Mouse (Mus musculus): Measurements from ENCODE around the gene Nol6. TPM values are rescaled to one million over a fixed set of nuclear protein-coding genes. Genes with fewer than 3 reads are reported as not detected.
A peak's percentile ranks its signal among the peaks of the same experiment; 100 is the strongest.

Nol6 gene
- polyA plus RNA-seq, 1 experiment from 2014 or later = 34.8 TPM

DNA sequence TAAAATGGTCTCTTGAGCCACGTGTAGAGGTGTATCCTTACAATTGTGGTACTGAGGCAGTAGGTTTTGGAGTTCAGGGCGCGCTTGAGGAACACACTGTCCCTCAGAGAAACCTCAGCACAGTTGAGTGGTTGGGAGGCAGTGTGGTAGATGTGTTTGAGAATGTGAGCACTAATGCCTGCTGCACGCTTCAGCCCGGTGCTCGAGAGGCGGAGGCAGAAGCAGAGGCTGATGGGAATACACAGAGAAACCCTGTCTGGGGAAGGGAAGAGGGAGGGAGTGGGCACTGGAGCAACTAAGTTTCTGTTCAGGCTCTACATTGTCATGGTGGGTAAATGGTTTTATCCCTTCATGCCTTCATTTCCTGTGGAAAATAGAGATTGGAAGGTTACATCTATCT is 26.9 kb upstream of the Nol6 start:
- Histone ChIP-seq H3K4me1 (ENCODE audit: control insufficient read depth, insufficient read depth, low read length) (no peaks in the 10 kb centered on the region), H3K27ac (ENCODE audit: low read depth, low read length) (no peak overlapping the region), H3K9me3 (ENCODE audit: control insufficient read depth, low read length) (no peaks in the 10 kb centered on the region), H3K36me3 (ENCODE audit: control insufficient read depth, insufficient read depth, low read length) (no peaks in the 10 kb centered on the region), H3K27me3 (ENCODE audit: control insufficient read depth, insufficient read depth, low read length) (no peaks in the 10 kb centered on the region), H3K9ac (replicated peaks; ENCODE audit: low read depth, low read length) (no peak overlapping the region), H3K4me2 (ENCODE audit: low read depth, low read length) (no peak overlapping the region), H3K4me3 (ENCODE audit: low read depth, low read length) (no peak overlapping the region)
- ATAC-seq (ENCODE audit: low read depth) = no peak
- WGBS = 88% methylated on average over 7 of the region's 7 CpGs

DNA sequence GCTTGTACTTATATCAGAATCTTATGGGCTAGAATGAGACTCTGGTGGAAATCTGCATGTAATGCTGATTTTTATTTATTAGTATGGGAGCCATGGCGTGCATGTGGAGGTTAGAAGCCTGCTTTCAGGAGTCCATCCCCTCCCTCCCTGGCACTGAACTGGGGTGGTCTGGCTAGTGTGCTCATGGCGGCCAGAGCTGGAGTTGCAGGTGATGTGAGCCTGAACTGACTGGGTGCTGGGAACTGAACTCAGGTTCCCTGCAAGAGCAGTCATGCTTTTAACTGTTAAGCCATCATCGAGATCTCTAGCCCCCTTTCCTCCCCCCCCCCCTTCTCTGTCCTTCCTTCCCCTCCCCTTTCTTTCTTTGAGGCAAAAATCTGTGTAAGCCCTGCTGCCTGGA is 25.6 kb upstream of the Nol6 start:
- Histone ChIP-seq H3K27ac (ENCODE audit: low read depth, low read length) (no peak overlapping the region), H3K4me3 (ENCODE audit: low read depth, low read length) (no peak overlapping the region), H3K9me3 (ENCODE audit: control insufficient read depth, low read length) (no peaks in the 10 kb centered on the region), H3K9ac (replicated peaks; ENCODE audit: low read depth, low read length) (no peak overlapping the region), H3K36me3 (ENCODE audit: control insufficient read depth, insufficient read depth, low read length) (no peaks in the 10 kb centered on the region), H3K4me1 (ENCODE audit: control insufficient read depth, insufficient read depth, low read length) (no peaks in the 10 kb centered on the region), H3K4me2 (ENCODE audit: low read depth, low read length) (no peak overlapping the region), H3K27me3 (ENCODE audit: control insufficient read depth, insufficient read depth, low read length) (no peaks in the 10 kb centered on the region)
- WGBS = 77% methylated on average over 3 of the region's 3 CpGs
- no peak for ATAC-seq (ENCODE audit: low read depth)

DNA sequence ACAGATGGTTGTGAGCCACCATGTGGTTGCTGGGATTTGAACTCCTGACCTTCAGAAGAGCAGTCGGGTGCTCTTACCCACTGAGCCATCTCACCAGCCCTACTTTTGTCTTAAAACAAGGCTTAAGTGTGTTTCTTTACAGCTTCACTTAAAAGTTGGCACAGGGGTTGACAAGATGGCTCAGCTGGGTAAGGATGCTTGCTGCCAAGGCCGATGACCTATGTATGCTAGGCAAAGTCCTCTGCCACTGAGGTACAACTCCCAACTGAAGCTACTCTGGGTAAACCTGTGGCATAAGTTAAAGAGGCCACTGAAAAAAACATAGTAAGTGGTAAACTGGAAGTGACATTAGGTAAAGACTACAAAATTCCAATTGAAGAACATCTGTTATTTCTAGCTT is 18.3 kb upstream of the Nol6 start:
- no peak overlapping the region for H3K27ac ChIP-seq (ENCODE audit: low read depth, low read length)
- no peak for ATAC-seq (ENCODE audit: low read depth)
- whole genome bisulfite sequencing = 88% methylated on average over 2 of the region's 2 CpGs
- no peak overlapping the region for H3K9ac ChIP-seq (replicated peaks; ENCODE audit: low read depth, low read length)
- no peak overlapping the region for H3K4me3 ChIP-seq (ENCODE audit: low read depth, low read length)
- H3K4me1 ChIP-seq (ENCODE audit: control insufficient read depth, insufficient read depth, low read length) = peaks cover 13% of the 10 kb centered on the region; the same call in 1 of the 2 replicates
- no peaks in the 10 kb centered on the region for H3K27me3 ChIP-seq (ENCODE audit: control insufficient read depth, insufficient read depth, low read length)
- no peaks in the 10 kb centered on the region for H3K9me3 ChIP-seq (ENCODE audit: control insufficient read depth, low read length)
- H3K4me2 ChIP-seq (ENCODE audit: low read depth, low read length) = no peak overlapping the region
- H3K36me3 ChIP-seq (ENCODE audit: control insufficient read depth, insufficient read depth, low read length) = no peaks in the 10 kb centered on the region

- H3K4me3 ChIP-seq (ENCODE audit: low read depth, low read length) = no peak overlapping the region
- no peak overlapping the region for H3K9ac ChIP-seq (replicated peaks; ENCODE audit: low read depth, low read length)
- H3K27me3 ChIP-seq (ENCODE audit: control insufficient read depth, insufficient read depth, low read length) = no peaks in the 10 kb centered on the region
- 90% methylated on average over 6 of the region's 6 CpGs for WGBS
- H3K27ac ChIP-seq (ENCODE audit: low read depth, low read length) = no peak overlapping the region
- no peaks in the 10 kb centered on the region for H3K9me3 ChIP-seq (ENCODE audit: control insufficient read depth, low read length)
- no peak for ATAC-seq (ENCODE audit: low read depth)
- H3K36me3 ChIP-seq (ENCODE audit: control insufficient read depth, insufficient read depth, low read length) = no peaks in the 10 kb centered on the region
- H3K4me1 ChIP-seq (ENCODE audit: control insufficient read depth, insufficient read depth, low read length) = peaks cover 16% of the 10 kb centered on the region; the same call in 1 of the 2 replicates
- no peak overlapping the region for H3K4me2 ChIP-seq (ENCODE audit: low read depth, low read length)
Measured at GRCm38 (mm10) chr4:41140174-41140875, 16.1 kb upstream of the Nol6 start.

- H3K27me3 ChIP-seq (ENCODE audit: control insufficient read depth, insufficient read depth, low read length) = no peaks in the 10 kb centered on the region
- H3K4me1 ChIP-seq (ENCODE audit: control insufficient read depth, insufficient read depth, low read length) = peaks cover 17% of the 10 kb centered on the region
- H3K27ac ChIP-seq (ENCODE audit: low read depth, low read length) = peak overlapping the region; percentile 99
- H3K36me3 ChIP-seq (ENCODE audit: control insufficient read depth, insufficient read depth, low read length) = no peaks in the 10 kb centered on the region
- under 1% methylated on average over 8 of the region's 8 CpGs for WGBS
- no peak for ATAC-seq (ENCODE audit: low read depth)
- peak overlapping the region; percentile 61 for H3K4me2 ChIP-seq (ENCODE audit: low read depth, low read length)
- H3K9me3 ChIP-seq (ENCODE audit: control insufficient read depth, low read length) = no peaks in the 10 kb centered on the region
- H3K4me3 ChIP-seq (ENCODE audit: low read depth, low read length) = peak overlapping the region; percentile 97
- peak overlapping the region; percentile 99 for H3K9ac ChIP-seq (replicated peaks; ENCODE audit: low read depth, low read length)
Measured at GRCm38 (mm10) chr4:41136811-41137210, 12.6 kb upstream of the Nol6 start.

GRCm38 (mm10) chr4:41136454-41136805 is 12.2 kb upstream of the Nol6 start:
- WGBS = 2% methylated on average over 4 of the region's 4 CpGs
- peak overlapping the region; percentile 97 for H3K4me3 ChIP-seq (ENCODE audit: low read depth, low read length)
- peak overlapping the region; percentile 99 for H3K27ac ChIP-seq (ENCODE audit: low read depth, low read length)
- H3K4me2 ChIP-seq (ENCODE audit: low read depth, low read length) = peak overlapping the region; percentile 61
- no peaks in the 10 kb centered on the region for H3K36me3 ChIP-seq (ENCODE audit: control insufficient read depth, insufficient read depth, low read length)
- no peaks in the 10 kb centered on the region for H3K27me3 ChIP-seq (ENCODE audit: control insufficient read depth, insufficient read depth, low read length)
- H3K9ac ChIP-seq (replicated peaks; ENCODE audit: low read depth, low read length) = peak overlapping the region; percentile 99
- ATAC-seq (ENCODE audit: low read depth) = peak; percentile 22
- no peaks in the 10 kb centered on the region for H3K9me3 ChIP-seq (ENCODE audit: control insufficient read depth, low read length)
- peaks cover 17% of the 10 kb centered on the region for H3K4me1 ChIP-seq (ENCODE audit: control insufficient read depth, insufficient read depth, low read length)

DNA sequence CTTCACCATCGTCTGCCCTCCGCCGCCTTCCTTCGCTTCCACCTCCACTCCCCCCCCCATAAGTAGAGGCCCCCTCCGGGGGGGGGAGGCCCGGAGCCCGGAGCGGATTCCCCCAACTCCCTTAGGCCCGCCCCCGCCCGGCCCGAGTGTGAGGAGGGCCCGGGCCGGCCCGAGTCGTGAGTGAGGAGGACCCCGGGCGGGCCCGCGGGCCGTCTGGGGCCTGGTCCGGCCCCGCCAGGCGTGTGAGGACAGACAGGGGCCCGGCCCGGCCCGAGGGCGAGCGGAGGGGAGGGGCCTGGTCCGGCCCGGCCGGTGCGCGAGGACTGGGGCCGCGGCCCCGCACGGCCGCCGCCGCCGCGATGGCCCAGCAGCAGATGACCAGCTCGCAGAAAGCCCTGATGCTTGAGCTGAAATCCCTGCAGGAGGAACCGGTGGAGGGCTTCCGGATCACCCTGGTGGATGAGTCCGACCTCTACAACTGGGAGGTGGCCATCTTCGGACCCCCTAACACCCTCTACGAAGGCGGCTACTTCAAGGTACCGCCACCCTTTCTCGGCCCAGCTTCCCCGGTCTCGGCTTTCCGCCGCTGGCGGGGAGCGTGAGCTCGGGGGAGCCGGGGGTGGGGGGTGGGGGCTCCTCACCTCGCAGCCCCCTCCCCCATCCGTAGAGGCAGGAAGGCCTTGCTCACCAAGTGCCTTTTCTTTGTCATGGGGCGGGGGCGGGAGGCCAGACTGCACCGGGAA is 11.6 kb upstream of the Nol6 start, which contains the start of gene Ube2r2:
Gene Ube2r2 (plus strand): TSS at position 33 of the 743 bp plus-strand sequence.
- Histone ChIP-seq H3K9ac (replicated peaks; ENCODE audit: low read depth, low read length) (peak within 1 kb of the TSS; percentile 99), H3K27ac (ENCODE audit: low read depth, low read length) (peak within 1 kb of the TSS; percentile 99), H3K9me3 (ENCODE audit: control insufficient read depth, low read length) (no peaks in the 10 kb centered on the region), H3K4me3 (ENCODE audit: low read depth, low read length) (peak within 1 kb of the TSS; percentile 97), H3K4me2 (ENCODE audit: low read depth, low read length) (peak within 1 kb of the TSS; percentile 63), H3K36me3 (ENCODE audit: control insufficient read depth, insufficient read depth, low read length) (no peaks in the 10 kb centered on the region), H3K27me3 (ENCODE audit: control insufficient read depth, insufficient read depth, low read length) (no peaks in the 10 kb centered on the region), H3K4me1 (ENCODE audit: control insufficient read depth, insufficient read depth, low read length) (peaks cover 17% of the 10 kb centered on the region)
- peak; percentile 80 for ATAC-seq (ENCODE audit: low read depth)
- WGBS = under 1% methylated on average over 59 of the region's 65 CpGs

DNA sequence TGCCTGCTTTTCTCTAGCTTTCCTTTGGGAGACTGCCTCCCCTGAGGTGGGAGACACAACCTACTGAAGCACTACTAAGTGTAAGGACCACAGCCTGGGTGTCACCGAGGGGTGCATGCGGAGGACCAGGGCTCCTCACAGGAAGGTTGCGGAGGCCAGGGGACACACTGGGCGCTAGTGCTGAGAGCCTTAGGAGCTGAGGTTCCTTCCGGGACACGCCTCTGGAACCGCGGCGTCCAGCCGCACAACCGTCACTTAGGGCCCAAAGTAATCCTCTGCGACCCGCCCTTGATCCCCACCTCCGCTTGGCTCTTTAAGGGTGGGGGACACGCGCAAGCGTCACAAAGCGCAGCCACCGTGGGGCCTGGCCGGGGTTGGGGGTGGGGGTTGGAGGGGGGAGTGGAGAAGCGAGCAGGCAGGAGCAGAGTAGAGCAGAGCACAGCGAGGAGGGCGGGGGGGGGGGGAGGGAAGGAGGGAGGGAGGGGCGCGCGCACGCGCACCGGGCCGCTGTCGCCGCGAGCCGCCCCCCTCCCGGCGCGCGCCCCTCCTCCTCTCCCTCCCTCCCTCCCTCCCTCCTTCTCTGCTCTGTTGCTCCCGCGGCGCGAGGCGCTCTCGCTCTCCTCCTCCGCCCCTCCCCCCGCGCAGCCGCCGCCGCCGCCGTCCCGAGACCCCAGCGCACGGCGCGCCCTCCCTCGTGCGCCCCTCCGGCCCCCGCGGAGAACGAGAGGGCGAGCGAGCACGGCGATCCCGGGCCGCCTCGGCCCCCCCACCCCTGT is 10.9 kb upstream of the Nol6 start:
- WGBS = 0% methylated on average over 21 of the region's 70 CpGs

More for the DNA sequence above, 10.9 kb upstream of the Nol6 start:
- Histone ChIP-seq H3K4me1 (ENCODE audit: control insufficient read depth, insufficient read depth, low read length) (peaks cover 17% of the 10 kb centered on the region), H3K9me3 (ENCODE audit: control insufficient read depth, low read length) (no peaks in the 10 kb centered on the region), H3K4me2 (ENCODE audit: low read depth, low read length) (peak overlapping the region; percentile 63), H3K27ac (ENCODE audit: low read depth, low read length) (peak overlapping the region; percentile 99), H3K27me3 (ENCODE audit: control insufficient read depth, insufficient read depth, low read length) (no peaks in the 10 kb centered on the region), H3K4me3 (ENCODE audit: low read depth, low read length) (peak overlapping the region; percentile 97), H3K36me3 (ENCODE audit: control insufficient read depth, insufficient read depth, low read length) (no peaks in the 10 kb centered on the region), H3K9ac (replicated peaks; ENCODE audit: low read depth, low read length) (peak overlapping the region; percentile 99)
- ATAC-seq (ENCODE audit: low read depth) = peak; percentile 95

Data from neural tube, embryonic 14.5 days (tissue).